12 mouse cellular contexts compared by ENCODE assay signal in genomic region chr2:167333450-167333849, GRCm38 (mm10).
"Had no signal": no experiment of that assay in that cellular context is flagged by ENCODE, and none has a peak within 500 bp of the region (broad histone marks: within the 10 kb centered on the region; RNA-seq: fewer than 3 reads in every experiment).

No protein-coding gene starts in this region.

- H3K9me3 ChIP-seq: hindbrain, embryonic 15.5 days; limb, embryonic 13.5 days; liver, embryonic 15.5 days; midbrain, embryonic 12.5 days had no signal

- H3K36me3 ChIP-seq: hindbrain, embryonic 15.5 days; limb, embryonic 13.5 days; liver, embryonic 15.5 days; midbrain, embryonic 12.5 days had no signal

- H3K9ac ChIP-seq: hindbrain, embryonic 15.5 days; limb, embryonic 13.5 days; liver, embryonic 15.5 days; midbrain, embryonic 12.5 days had no signal

- ATAC-seq: midbrain, embryonic 16.5 days had no signal

- H3K4me2 ChIP-seq: hindbrain, embryonic 15.5 days; limb, embryonic 13.5 days; liver, embryonic 15.5 days; midbrain, embryonic 12.5 days had no signal

- H3K4me3 ChIP-seq: hindbrain, embryonic 15.5 days; limb, embryonic 13.5 days; liver, embryonic 15.5 days; midbrain, embryonic 12.5 days had no signal

- H3K27ac ChIP-seq: hindbrain, embryonic 15.5 days; kidney, postnatal 0 days; limb, embryonic 13.5 days; liver, embryonic 15.5 days; midbrain, embryonic 12.5 days; stomach, postnatal 0 days had no signal

- DNase-seq: left cerebral cortex, postnatal 4 days; right cerebral cortex, adult 18-20 months; right cerebral cortex, postnatal 25 days; thymus, adult 2 months; thymus, postnatal 25 days had no signal

- H3K27me3 ChIP-seq: hindbrain, embryonic 15.5 days; limb, embryonic 13.5 days; liver, embryonic 15.5 days; midbrain, embryonic 12.5 days had no signal
